Mouse (Mus musculus): ENCODE data around the gene Polr2l.

Polr2l gene

DNA sequence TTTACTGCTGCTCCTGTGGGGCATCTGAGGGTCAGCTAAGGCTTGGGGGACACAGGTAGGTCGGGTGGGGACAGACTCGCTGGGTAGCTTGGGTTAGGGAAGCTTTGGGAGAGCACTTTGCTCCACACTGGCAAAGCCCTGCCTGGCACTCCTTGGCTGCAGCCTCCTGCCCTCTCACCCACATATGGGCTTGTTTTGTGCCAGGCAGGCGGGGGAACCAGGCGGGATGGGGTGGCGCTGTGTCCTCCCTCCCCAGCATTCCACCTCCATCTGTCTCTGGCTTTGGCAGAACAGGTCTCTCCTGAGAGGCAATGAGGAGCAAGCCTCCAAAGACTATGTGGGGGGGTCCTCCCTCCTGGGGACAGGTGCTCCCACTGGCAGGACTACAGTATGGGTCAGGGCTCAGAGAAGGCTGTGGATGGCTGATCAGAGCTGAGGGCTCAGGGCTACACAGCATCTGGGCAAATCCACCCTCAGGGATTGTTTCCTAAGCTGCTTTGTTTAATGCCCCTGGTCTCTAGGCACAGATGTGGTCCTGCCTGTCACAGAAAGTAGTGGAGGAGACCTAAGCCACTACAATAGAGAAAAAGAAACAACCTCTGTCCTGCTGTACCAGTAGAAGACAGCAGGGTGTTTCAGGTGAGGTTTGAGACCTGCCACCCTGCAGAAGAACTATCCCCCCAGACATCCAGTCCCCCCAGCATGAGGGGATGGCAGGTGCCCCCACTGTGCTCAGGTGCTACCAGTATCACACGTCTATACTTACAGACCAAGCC, 42.0 kb downstream of the Polr2l start:
- no peak for DNase-seq (ENCODE audit: low read depth, low spot score)

DNA sequence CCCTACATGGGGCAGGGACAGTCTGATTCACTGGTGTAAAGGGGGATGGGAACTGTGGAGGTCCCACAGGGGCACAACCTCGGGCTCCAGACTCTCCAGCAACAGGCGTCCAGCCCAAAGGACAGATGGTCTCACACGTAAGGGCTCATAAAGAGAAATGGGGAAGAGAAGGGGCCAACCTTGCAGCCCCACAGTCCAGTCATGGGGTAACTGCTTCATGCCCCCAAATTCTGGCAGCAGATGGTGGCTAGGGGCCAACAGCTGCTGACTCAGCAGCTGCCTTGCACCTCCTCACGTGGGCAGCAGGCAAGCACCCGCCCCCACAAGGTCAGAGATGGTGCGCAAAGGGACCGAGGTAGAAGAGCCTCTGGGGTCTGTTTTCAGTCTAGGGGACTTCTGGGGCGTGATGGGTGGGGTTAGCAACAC, 42.7 kb downstream of the Polr2l start:
- DNase-seq (ENCODE audit: low read depth, low spot score) = no peak

GRCm38 (mm10) chr7:141431434-141432185, 43.3 kb downstream of the Polr2l start:
- DNase-seq (ENCODE audit: low read depth, low spot score) = no peak

DNA sequence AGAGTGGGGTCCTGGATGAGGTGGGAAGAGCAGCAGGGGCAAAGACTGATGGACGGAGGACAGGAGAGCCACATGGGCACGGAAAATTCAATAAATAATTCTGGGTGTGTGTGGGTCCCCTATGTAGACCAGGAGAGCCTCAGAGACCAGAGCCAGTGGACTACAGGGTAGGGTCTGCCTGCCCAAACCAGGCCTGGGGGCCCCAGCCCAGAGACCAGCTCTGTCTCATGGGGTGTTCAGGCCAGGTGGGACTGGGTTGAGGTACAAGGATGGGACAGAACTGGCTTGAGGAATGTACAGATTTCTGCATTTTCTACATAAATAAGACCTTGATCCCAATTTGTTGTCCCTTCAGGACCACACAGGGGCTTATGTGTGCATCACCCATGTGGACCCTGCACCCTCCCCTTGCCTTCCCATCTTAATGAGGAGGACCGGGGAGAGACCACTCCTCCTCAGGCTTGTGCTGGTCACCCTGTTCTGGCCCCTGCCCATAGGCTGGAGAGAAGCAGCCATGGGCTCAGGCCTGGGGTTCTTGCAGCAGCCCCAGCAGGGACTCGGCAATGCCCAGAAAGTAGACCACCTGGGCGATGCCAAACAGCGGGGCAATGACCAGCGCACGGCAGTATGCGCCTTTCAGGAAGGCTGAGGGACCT, 44.2 kb downstream of the Polr2l start:
- no peak for DNase-seq (ENCODE audit: low read depth, low spot score)

DNA sequence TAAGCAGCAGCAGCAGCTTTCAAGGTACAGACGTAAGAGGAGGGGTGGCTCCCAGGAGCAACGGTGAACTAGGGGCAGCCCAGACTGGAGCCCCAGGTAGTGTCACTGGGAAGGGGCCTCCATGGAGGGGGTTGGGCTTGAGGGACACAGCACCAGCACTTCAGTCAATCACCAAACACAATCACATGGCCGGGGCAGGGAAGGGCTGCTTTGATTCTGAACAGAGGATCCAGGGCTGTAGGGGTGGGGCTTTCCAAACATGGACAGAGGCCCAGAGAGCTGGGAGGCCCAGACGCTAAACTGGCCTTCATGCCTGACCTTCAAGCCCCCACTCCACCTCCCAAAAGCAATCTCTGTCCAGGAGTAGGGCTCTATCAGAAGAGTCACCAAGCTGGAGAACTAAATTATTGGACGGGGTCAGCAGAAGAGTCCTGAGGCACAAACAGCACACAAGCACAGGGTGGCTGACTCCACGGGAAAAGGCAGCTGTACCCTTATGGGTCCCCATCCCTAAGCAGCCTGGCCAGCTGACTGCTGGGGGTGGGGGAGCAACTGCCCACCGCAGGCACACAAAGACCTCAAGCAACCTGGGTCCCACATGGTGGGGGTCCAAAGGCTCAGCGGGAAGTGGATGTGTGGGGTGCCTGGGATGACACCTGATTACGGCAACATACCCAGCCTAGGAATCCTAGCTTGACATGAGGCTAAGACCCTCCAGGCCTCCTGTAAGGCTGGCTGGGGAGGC, 44.9 kb downstream of the Polr2l start:
- DNase-seq (ENCODE audit: low read depth, low spot score) = no peak

- no peak for DNase-seq (ENCODE audit: low read depth, low spot score)
Measured at GRCm38 (mm10) chr7:141429310-141429709, 45.6 kb downstream of the Polr2l start, which contains the start of gene Cend1. Gene Cend1, minus strand, starts transcription at chr7:141429491.

- no peak for DNase-seq (ENCODE audit: low read depth, low spot score)
Measured at GRCm38 (mm10) chr7:141428701-141429100, 46.2 kb downstream of the Polr2l start.

GRCm38 (mm10) chr7:141426948-141427730, 47.8 kb downstream of the Polr2l start:
- no peak for DNase-seq (ENCODE audit: low read depth, low spot score)

DNA sequence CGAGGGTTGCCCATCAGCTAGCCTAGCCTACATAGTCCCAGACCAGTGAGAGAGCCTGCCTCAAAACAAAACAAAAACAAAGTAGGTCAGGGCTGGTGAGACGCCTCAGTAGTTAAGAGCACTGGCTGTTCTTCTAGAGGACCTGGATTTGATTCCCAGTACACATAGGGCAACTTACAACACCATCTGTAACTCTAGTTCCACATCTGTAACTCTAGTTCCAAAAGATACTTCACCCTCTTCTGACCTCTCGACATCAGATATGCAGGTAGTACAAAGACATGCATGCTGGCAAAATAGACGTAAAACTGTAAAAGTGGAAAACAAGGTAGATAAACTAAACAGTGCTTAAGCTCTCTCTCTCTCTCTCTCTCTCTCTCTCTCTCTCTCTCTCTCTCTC, 51.1 kb downstream of the Polr2l start:
- DNase-seq (ENCODE audit: low read depth, low spot score) = no peak

Data from c-Kit-negative CD71-positive TER-119-positive erythroid progenitor cells, embryonic 14.5 days (primary cell).